Mouse (Mus musculus) yolk sac, embryonic 10.5 days (tissue): ENCODE measurements around the gene Ell3.
"Not testable (repeated sequence)": the region's sequence is repeated elsewhere in the genome, so short reads cannot be mapped to it uniquely, and the experiment has no call there.

Experiments used
- DNase-seq: peaks from one replicate; pipeline ENCODE4 v3.0.0-alpha.2; 2017; ENCODE audit warnings: low spot score

The Ell3 gene

DNA sequence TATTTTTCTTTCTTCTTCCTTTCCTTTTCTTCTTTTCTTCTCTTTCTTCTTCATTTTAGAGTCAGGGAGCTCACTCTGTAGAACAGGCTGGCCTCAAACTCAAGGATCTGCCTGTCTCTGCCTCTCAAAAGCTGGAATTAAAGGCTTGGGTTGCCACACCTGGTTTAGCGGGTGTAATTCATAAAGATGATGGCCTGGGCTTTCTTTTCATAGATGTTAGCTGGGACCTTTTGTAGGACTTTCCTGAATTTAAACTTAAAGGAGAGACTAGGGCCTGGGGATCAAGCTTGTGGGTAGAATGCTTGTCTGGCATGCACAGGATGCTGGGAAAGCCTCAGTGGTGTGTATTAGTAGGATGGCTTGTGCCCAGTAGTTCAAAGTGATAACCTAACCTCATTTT is at the start of gene Ell3:
Ell3 (minus strand) TSS at position 101 of the 400 bp plus-strand sequence.
- no peak for DNase-seq

DNA sequence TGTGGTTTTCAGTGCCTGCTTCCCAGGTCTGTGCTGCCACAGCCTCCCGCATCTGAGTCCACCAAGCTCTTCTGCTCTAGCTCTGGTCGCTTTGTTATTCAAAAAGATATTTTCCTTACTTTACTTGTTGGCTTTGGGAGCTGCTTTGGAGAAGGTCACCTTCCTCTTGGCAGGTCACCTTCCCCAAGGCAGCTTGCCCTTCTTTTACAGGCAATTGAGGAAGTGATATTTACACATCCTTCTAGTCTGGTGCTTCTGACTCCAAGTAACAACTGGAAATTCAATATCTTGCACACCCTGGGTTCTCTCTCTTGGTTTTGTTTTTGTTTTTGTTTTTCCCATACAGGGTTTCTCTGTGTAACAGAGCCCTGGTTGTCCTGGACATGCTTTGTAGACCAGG is 40.3 kb upstream of the Ell3 start:
- DNase-seq: not testable (repeated sequence)

DNA sequence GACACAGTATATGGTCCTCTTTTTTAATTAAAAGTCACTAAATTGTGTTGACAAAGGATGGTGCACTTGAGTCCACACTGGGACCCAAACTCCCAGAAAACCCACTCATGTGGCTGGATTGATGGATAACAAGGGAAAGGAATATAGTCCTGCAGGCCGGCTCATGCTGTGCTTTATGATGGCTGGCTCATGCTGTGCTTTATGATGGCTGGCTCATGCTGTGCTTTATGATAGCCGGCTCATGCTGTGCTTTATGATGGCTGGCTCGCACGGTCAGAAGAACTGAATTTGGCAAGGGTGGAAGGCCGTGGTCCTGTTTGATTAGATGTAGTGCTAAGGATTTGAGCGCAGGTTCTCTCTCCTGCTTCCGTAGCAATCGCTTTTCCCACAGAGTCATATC is 39.5 kb upstream of the Ell3 start:
- DNase-seq: no peak

DNA sequence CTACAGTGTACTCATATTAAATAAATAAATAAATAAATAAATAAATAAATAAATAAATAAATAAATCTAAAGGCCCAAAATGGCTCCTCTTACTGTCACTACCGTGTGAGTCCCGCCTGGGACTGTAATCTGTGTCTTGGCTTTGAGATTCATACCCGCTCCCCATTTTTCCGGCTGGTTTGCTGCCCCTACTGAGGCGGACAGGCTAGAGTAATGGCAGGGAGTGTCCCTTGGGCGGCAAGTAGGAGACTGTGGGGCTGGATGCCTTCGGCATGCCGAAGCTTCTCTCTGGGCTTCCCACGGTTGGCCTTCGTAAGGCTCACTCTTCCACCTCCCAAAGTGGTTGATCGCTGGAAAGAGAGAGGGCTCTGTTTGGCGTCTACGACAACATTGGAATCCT is 36.8 kb upstream of the Ell3 start:
- not testable (repeated sequence) for DNase-seq

DNA sequence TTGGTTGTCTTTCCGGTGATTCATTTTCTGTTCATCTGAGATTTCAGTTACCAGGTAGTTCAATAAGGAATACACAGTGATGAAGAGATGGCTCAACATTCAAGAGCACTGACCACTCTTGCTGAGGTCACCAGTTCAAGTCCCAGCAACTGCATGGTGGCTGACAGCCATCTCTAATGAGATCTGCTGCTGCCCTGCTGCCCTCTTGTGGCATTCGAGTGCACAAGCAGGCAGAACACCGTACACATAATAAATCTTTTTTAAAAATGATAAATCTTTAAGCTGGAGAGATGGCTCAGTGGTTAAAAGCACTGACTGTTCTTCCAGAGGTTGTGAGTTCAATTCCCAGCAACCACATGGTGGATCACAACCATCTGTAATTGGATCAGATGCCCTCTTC is 36.4 kb upstream of the Ell3 start:
- DNase-seq: no peak

DNA sequence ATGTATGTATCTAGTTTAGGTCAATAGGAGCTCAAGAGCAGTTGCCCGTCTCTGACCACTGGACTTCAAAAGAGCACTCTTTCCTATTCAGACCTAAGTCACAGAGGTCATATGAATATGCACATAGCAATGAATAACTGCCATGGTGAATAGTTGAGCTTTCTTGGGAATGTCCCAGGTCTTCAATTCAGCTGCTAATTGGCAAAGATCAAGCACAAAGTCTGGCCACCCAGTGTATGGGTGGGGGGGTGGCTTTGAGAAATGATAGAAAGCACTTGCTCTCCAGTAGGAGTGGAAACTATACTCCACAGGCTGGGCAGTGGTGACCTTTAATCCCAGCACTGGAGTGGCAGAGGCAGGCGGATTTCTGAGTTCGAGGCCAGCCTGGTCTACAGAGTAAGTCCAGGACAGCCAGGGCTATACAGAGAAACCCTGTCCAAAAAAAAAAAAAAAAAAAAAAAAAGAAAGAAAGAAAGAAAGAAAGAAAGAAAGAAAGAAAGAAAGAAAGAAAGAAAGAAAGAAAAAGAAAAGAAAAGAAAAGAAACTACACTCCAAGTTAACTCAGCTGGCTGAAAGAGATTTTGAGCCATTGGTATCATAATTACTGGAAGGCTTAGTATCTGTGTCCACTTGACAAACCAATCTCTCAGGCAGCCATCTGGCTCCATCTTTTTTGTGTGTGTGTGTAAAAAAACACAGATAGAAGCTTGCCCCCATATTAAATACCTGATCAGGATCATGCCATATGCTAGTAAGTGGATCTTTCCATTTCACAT is 33.6 kb upstream of the Ell3 start:
- DNase-seq: no peak

DNA sequence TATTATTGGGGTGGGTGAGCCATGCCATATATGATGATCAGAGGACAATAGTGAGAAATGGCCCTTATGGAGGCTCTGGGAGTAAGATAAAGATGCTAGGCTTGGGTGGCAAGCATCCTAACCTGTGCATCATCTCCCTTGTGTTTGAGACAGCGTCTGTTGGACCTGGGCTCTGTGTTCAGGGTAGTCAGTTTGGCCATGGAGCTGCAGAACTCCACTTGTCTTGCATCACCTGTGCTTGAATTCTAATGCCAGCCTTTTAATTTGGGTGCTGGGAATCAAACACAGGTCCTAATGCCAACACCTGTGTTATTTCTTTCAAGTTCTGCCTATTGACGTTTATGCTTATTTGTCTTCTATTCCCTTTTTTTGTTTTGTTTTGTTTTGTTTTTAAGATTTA is 31.2 kb upstream of the Ell3 start:
- DNase-seq: not testable (repeated sequence)

DNA sequence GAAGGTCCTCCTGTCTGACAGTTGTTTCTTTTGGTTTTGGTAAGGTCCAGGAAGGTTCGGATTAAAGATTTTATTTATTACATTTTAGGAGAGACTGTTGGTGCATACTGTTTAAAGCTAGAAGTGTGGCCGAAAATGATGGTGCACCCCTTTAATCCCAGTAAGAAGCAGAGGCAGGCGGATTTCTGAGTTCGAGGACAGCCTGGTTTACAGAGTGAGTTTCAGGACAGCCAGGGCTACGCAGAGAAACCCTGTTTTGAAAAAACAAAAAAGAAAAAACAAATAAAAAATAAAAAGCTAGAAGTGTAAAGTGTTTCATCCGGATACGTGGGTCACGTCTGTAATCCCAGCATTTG is 30.1 kb upstream of the Ell3 start:
- DNase-seq: no peak

DNA sequence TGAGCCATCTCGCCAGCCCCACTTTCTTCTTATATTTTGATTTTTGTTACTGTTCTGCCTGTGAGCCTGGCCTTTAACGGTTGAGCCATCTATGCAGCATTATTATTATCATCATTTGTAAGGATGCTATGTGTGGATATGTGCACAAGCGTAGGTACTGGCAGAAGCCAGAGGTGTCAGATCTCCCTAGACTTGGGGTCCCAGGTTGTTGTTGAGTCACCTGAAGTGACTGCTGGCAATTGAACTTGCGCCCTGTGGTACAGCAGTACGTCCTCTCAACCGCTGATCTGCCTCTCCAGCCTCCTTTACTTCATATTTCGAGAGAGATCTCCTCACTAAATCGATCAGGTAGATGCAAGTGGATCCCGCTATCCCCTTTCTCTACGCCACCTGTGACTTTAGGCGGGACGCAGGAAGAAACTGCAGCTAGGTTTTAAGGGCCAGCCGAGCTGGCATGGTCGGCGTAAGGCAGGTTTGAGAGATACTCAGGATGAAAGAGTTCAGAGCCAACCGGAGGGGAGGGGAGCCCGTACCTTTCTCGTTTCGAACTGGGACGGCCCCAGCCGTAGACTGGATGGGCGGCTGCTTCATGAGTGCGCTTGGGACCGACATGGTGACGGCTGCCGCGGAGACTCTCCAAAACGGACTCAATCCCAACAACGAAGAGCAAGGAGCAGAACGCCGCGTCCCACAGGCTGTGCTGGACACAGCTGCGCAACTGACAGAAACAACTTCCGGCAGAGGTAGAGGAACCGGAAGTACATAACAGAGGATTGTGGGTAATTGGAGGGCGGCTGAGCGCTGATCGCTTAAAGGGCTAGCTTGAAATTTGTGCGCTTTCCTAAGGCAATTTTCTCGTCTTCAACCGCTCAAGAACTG is 29.5 kb upstream of the Ell3 start, which contains the start of gene Mfap1b:
Mfap1b (minus strand) TSS at position 767 of the 879 bp plus-strand sequence.
- DNase-seq: peak; percentile 85

DNA sequence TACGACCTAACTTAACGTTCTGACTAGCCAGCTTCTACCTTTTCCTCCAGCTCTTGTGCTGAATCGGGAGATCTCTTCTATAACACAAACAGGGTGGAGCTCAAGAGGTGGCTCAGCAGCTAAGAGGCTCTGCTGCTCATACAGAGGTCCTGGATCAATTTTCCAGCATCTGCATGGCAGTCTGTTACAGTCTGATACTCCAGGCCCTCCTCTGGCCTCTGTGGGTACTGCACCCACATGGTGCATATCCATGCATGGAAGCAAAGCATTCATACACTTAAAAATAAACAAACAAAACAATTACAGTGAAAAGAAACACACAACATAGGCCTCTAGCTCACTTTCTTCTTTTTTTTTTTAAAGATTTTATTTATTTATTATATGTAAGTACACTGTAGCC is 28.7 kb upstream of the Ell3 start:
- not testable (repeated sequence) for DNase-seq

DNA sequence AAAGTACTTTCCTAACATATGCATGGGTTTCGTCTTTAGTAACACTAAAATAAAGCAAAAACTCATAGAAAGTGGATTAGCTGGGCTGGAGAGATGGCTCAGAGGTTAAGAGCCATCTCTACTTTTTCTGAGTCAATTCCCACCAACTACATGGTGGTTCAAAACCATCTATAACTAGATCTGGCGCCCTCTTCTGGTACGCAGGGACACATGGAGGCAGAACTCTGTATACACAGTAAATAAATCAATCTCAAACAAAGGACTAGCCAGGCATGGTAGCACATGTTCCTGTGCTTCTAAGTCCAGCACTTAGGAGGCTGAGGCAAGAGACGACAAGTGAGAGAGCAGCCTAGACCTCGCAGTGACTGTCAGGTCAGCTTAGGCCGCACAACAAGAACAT is 24.9 kb upstream of the Ell3 start:
- DNase-seq: not testable (repeated sequence)

DNA sequence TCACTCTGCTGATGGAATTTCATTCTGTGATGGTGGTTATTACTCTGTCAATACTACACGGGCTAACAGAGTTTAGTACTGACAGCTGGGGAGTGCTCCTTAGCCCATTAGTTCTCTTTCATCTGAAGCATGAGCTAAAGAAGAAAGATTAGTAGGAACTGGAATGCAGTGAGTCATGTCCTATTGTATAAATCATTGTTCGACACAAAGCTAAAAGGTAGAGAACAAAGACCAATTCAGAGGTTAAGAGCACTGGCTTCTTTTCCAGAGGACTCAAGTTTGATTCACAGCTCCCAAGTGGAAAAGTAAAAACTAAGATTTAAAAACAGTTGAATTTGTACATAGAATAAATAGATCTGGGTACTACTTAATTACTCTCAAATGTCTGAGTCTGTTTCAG is 16.0 kb upstream of the Ell3 start:
- no peak for DNase-seq

DNA sequence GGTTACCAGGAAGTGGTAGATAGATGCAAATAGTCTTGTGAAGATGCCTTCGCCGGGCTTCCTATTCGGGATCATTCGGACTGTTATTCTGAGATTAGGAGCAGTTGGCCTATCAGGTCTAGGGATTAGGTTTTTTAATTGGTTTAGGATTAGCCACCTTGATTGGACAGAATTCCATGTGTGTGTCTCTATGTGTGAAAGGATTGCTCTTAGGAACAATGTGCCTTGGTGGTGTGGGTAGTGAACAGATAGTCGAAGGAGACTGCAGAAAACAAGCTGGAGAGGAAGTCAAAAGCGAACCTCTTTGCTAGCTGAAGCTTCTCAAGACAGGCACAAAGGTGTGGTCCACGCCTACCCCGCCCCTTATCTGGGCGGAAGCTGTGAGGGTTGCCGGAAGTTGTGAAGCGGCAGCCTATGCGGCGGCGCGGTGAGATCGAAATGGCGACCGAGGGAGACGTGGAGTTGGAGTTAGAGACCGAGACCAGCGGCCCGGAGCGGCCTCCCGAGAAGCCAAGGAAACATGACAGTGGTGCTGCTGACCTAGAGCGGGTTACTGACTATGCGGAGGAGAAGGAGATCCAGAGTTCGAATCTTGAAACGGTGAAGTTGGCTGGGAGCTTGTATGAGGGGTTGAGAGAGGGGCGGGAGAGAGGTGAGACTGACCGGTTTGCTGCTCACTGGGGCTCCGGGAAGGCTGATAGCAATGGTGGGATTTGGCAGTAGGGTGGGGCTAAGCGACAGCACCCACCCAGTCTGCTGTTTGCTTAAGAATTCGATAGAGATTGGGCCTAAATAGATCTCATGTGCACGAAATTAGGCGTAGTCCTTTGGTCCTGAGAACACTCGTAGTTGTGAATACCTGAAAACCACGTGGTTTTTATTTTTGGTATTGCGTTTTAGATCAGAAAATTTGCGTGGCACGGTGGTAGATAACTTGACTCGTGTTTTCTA is 12.9 kb upstream of the Ell3 start, which contains the start of gene Serinc4:
Serinc4 (minus strand) TSS at position 90 of the 951 bp plus-strand sequence.
- DNase-seq: peak; percentile 92

DNA sequence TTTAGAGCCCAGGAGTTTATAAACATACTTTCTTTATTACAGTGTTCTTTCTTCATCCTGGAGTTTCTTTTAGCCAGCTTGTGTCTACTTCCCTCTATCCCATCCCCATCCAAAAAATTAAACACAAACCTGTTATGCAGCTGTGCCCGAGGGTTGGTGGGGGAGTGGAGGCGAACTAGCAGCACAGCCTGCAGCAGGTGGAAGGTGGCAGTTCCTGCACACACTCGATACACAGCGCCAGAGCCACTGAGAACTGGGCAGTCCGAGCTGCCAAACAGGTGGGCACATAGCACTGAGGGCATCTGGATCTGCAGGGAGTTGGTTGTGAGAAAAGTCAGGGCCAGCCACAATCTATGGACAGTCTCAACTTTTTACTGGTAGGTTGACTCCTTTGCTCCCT is 11.5 kb upstream of the Ell3 start:
- no peak for DNase-seq

DNA sequence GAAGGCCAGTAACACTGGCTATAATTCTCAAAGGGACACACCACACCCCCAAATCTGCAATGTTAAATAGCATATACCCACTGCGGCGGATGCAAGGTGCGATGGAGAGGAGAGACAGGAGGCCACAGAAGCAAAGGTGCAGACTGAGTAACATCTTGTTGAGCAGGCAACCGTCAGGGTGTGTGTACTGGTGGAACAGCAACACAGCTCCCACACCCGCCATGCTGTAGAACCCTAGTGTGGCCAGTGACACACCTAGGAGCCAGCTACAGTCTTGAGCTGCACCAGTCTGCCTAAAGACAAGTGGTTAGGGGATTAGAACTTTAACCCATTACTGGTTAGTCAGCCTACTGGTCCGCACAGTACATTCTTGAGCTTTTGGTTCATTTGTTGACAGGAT is 9.8 kb upstream of the Ell3 start:
- DNase-seq: no peak

DNA sequence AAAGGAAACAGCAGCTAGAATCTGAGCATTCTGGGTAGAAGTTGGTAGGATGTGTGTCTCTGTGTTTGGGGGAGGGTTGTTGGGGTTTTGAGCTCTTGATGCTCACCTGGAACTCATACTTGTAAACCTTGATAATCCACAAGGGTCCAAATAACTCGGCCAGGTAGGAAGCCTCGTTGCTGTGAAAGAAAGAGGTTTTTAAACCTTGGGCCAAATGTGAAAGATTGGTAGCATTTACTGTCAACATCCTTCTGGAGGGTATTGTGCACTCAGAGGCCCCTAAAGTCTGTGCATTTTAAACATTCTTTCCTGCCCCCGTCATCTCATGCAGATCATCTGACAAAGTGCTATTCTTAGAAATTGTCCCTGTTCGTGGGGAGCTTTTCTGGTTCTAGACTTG is 8.9 kb upstream of the Ell3 start, which contains the start of gene Hypk:
Hypk (plus strand) TSS at position 301 of the 400 bp plus-strand sequence.
- no peak for DNase-seq

DNA sequence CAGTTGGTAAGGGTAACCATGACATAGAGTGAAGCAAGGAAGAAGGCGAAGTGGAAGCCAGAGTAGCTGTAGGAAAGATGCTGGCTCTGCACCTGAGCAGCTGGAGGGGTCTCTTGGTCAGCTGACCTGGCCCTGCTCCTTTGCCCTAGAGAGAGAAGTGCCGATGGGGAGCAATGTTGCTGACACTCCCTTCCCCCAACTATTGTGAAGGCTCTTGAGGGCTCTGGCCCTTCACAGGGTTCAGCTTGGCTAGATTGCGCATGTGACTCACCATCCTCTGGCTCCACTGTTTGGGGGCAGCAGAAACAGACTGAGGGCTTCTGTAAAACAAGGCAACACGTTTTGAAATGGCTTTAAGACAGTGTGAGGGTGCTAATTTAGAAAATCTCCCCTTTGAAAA is 8.3 kb upstream of the Ell3 start:
- no peak for DNase-seq

DNA sequence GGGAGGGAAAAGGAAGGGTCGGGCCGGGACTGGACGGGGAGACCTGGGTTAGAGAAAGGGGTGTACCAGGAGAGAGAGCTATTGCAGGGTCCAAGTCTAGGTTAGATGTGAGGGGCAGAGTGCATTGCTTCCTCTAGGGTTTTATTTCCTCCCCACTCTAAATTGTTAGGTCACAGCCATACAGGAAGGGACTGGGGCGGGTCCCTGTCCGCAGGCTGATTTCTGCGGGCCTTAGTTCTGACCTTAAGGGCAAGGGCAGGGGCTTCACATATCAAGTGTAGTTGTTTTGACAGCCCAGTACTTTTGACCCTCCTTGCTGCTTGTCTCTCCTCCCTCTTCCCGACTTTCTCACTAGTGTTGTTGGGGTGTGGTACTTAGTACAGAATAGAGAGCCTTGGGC is 6.0 kb upstream of the Ell3 start:
- peak; percentile 44 for DNase-seq

DNA sequence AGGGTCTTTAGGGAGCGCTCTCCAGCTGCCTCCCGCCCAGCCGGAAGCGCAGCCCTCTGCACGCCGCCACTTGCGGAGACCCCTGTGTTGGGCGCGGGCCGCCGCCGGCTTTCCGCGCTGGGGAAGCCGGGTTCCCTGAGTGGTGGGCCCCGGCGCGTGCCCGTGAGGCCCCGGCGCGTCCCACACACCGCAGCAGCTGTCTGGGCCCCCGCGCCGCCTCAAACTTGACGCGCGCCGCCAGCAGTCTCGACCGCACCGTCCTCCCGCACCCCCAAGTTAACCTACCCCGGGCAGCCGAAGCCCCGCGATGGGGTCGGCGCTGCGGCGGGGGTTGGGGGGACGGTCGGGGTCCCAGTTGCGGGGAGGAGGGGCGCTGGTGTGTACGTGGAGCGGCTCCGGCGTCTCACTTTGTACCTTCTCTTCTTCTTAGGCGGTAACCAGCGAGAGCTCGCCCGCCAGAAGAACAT is 5.5 kb upstream of the Ell3 start:
- DNase-seq: no peak

DNA sequence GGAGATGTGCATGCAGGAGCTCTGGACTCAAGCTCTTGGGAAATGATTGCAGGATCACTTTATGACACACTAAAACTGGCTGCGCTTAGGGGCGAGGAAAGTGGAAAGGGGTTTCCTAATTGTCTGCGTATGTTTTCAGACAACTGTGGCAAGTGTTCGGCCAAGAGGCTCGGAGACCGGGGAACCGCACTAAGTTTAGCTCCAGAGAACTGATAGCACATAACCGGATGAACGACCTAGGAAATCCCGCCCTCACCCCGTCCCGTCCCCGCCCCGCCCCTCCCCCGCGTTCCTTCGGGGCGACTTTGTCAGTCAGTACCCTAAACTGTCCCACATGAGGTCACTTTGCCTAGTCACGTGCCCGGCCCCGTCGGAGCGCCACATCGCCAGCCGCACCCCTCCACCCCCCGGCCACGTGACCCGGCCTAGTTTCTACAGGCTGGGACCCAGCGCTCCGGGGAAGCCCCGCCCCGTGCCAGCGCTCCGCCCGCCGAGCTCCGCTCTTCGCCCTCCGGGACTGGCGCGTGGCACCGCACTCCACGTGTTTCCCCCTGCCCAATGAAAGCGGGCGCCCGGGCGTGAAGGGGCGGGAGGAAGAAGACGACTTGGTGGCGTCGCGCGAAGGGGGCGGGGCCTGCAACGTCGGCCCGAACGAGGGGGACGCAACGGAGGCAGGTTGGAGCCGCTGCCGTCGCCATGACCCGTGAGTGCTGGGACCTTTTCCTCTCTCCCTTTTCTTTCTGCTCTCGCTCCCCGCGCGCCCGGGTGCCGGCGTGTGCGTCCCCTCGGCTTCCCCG is 4.9 kb upstream of the Ell3 start, which contains the start of gene Serf2:
Serf2 (plus strand) TSS at position 457 of the 797 bp plus-strand sequence.
- DNase-seq: peak; percentile 100

DNA sequence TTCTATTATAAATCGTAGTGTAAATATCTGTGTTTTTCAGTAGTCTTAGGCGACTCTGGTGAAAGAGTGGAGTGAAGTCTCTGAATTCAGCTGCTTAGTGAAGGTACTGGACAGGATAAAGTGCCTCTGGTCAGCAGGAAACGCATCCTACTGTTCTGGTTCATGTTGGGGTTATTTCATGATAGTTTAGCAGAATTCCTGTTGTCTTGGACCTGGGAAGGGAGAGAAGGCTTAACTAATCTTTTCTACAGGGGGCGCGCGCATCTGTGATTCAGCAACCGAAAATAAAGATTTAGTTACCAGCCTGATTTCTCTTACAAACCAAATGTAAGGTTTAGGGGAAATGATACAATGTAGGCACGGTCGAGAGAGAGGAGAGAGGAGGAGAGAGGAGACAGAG is 4.1 kb upstream of the Ell3 start:
- peak; percentile 44 for DNase-seq
